Mouse (Mus musculus) brain, adult 2 months (tissue): ENCODE measurements at regions not wholly inside any gene's neighbourhood (a gene's known extent, or its start where the extent isn't known, plus 50 kb on each side); places are given as distances from the start of the nearest gene placed in this dataset.

Source experiments
- DNase-seq: peaks from one replicate; pipeline ENCODE4 v3.0.0; 2011; ENCODE audit warnings: low read depth, low spot score

DNA sequence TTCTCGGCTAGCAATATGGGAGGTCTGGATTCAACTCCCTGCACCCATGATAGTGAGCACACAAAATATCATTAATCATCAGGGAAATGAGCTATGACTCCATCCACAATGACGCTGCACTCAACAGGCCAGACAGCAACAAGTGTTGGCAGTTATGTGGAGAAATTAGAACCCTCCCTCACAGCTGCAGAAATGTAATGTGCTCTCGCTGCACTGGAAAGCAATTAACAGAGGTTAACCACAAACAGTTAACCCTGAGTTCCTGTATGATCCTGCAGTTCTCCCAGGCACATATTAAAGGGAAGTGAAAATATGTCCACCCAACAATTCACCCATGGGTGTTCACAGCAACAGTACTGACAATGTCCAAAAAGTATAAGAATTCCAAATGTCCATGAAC is 54.0 kb upstream of the Jade2 start:
- no peak for DNase-seq

DNA sequence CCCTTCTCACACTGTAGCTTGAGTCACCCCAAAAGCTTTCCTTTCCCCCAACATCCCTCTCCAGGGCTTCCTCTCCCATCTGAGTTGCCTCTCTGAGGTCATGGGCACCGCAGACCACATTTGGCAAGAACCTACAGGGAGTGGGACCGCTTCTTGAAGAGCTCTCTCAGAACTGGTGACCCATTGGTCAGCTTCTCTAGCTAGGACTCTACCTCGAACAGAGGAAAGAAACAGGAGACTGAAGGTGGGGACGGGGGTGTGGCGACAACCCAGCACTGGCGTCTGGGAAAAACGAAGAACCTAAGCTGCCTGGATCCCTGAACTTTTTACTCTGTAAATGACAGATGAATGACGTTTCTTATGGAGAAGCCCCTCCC is 51.8 kb upstream of the Cdkn2aipnl start:
- no peak for DNase-seq

DNA sequence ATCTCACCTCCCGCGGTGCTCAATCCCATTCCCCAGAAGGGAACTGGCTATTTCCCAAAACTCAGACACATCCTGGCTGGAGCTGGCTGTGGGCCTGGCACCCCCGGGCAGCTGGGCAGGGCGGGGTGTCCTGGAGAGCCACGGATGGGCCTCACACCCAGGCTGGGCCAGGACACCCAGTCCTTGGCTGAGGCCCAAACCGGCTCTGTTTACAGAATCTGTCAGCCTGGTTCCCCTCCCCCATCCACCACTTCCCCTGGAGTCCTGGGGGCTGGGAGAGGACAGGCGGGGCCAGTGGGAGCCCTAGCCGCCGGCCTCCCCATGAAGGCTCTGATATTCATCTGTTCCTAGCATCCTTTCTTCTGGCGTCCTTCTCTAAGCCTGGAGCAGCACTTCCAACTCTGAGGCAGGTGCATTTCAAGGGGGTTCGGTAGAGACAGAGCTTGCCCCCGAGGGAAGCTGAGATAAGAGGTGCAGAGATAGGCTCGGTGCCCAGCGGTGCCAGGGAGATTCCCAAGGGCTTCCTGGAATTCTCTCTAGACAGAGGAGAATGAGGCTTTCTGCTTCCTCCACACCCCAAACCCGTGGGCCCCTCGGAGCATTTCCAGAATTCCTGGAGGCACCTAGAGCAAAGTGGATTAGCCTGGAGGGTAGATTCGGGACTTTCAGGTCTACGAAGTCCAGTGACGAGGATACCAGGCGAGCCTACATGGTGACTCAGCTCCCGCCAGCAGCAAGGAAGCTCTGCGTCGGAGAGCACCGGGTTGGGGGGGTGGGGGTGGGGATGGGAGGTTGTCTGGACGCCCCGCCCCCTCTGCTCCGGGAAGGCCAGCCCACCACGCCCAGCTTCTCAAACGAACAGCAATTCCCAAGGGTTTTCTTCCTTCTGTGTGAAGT is 51.2 kb upstream of the Cdkn2aipnl start:
- peak; percentile 94 for DNase-seq
